Mouse (Mus musculus) E14TG2a.4 (cell line): ENCODE measurements at regions not wholly inside any gene's neighbourhood (a gene's known extent, or its start where the extent isn't known, plus 50 kb on each side); places are given as distances from the start of the nearest gene placed in this dataset.

Source experiments
- H3K27me3 ChIP-seq: 2 replicates; pipeline ENCODE4 v1.6.1; 2014; ENCODE audit warnings: low read length, control low read depth; ENCODE audit not compliant: insufficient read depth
- H3K36me3 ChIP-seq: 2 replicates; pipeline ENCODE4 v1.6.1; 2014; ENCODE audit warnings: low read length, control low read depth; ENCODE audit not compliant: insufficient read depth
- H3K4me1 ChIP-seq: replicated peaks from 2 replicates; pipeline ENCODE4 v1.6.1; 2014; ENCODE audit warnings: low read depth, low read length, control low read depth
- H3K4me3 ChIP-seq: replicated peaks from 2 replicates; pipeline ENCODE4 v1.5.1; 2014; ENCODE audit warnings: mild to moderate bottlenecking, low read length
- H3K9me3 ChIP-seq: 2 replicates; pipeline ENCODE4 v1.6.1; 2014; ENCODE audit warnings: low read length, control low read depth
- CTCF ChIP-seq: conservative IDR thresholded peaks from 2 replicates; pipeline ENCODE4 v1.5.1; 2014; ENCODE audit warnings: low read length
- NANOG ChIP-seq: IDR thresholded peaks from 2 replicates; pipeline ENCODE4 v1.6.1; 2014; ENCODE audit warnings: borderline replicate concordance, low read length, mixed read lengths
- POU5F1 ChIP-seq: IDR thresholded peaks from 2 replicates; pipeline ENCODE4 v1.6.1; 2014; ENCODE audit warnings: low read length, borderline replicate concordance

DNA sequence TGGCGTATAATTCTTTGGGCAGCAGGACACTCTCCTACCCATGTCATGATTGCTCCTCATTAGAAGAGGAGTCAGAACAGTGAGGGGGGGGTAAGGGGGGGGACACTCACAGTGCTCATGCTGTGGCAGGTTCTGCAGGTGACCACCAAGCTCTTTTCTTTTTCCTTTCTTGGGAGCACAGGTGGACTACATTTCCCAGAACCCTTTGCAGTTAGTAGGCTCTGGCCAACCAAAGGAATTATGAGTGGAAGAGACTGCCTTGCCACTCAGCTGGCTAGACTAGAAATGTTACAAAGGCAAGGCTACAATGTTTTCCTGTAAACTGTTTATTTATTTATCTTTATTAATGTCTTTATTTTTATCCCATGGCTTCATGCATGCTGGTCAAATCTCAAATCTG is 53.6 kb upstream of the Ifnlr1 start:
- Histone ChIP-seq H3K27me3 (peaks cover 32% of the 10 kb centered on the region), H3K4me1 (peaks cover 30% of the 10 kb centered on the region), H3K36me3 (no peaks in the 10 kb centered on the region), H3K9me3 (no peaks in the 10 kb centered on the region), H3K4me3 (no peak overlapping the region)
- TF ChIP-seq NANOG (no peak), CTCF (no peak), POU5F1 (no peak)

DNA sequence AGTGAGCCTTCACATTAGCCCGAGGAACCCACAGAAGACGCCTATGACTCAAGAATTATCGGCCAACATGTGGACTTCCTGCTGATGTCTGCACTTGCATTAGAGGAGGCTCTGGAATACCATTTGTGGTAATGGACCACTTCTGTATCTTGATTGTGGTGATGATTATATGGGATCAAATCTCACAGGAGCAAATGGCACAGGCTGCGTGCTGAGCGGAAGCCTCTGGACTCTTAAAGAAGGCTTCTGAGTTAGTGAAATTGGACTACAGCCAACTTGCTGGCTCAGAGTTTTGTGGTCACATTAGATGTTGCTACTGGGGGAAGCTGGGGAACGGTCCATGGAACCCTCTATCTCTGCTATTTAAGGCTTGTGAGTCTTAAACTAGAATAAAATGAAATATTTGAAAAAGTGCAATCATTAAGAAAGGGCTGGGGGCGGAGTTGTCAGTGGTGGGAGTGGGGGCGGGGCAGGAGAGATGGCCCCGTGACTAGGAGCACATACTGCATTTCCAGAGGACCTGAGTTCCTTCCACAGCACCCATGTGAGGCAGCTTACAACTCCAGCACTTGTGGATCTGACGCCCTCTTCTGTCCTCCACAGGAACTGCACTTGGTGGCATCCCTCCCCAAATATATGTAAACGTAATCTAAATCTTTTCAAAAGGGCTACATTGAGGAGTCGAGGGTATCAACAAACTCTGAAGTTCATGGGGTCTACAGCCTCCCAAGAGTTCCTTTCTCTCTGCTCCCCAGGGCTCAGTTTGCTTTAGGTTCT is 56.1 kb upstream of the Ifnlr1 start:
- peaks cover 48% of the 10 kb centered on the region for H3K27me3 ChIP-seq
- no peaks in the 10 kb centered on the region for H3K36me3 ChIP-seq
- TF ChIP-seq POU5F1 = no peak
- TF ChIP-seq CTCF = peak; percentile 46
- no peak for TF ChIP-seq NANOG
- H3K4me1 ChIP-seq = peaks cover 34% of the 10 kb centered on the region
- H3K4me3 ChIP-seq = no peak overlapping the region
- H3K9me3 ChIP-seq = no peaks in the 10 kb centered on the region

DNA sequence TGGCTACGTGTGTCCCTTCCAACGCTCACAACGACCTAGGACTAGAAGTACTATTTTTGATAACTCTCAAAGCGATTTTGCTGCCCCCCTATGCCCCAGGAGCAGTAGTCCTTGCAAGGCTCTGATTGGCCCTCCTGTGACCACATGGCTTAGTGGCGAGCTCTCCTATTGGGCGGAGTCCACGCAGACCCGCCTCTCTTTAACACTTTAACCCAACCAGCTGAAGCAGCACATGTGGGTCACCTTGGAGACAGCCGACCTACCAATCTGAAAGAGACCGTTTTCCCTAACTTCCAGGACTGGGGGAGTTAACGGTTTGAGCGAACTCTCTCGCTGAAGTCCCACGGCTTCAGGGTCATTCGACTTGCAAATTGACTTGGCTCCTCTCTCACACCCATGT is 53.0 kb upstream of the Grhl3 start:
- H3K9me3 ChIP-seq = no peaks in the 10 kb centered on the region
- peaks cover 40% of the 10 kb centered on the region for H3K4me1 ChIP-seq
- H3K27me3 ChIP-seq = peaks cover 61% of the 10 kb centered on the region
- no peaks in the 10 kb centered on the region for H3K36me3 ChIP-seq
- TF ChIP-seq NANOG = no peak
- TF ChIP-seq POU5F1 = no peak
- no peak for TF ChIP-seq CTCF
- H3K4me3 ChIP-seq = no peak overlapping the region

DNA sequence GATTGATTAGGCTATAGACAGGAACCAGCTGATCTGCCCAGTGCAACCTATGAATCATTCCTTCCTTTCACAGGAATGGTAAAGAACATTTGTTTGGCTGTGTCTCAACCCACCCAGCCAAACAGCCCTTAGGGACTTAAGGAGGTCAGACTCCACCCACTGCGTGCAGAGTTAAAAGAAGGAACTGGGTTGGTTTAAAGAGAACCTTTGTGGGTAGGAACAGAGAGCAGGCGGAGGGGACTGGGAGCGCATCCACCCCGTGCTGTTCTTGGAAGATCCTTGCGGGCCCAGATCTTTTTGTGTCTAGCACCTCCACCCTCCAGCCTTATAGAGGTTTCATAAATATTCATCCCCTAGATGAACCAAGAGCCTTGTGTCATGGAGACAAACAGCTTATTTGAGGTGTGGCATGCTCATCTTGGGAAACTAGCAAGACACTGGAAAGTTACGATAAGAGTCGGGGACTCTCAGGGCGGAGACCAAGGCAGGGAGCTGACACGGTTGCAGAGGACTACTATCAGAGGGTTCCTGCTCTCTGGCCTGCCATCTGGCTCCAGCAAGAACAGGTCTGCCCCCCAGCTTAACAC is 49.8 kb upstream of the Grhl3 start:
- TF ChIP-seq NANOG (no peak), POU5F1 (no peak), CTCF (no peak)
- Histone ChIP-seq H3K4me3 (no peak overlapping the region), H3K36me3 (no peaks in the 10 kb centered on the region), H3K4me1 (peaks cover 47% of the 10 kb centered on the region), H3K9me3 (peaks cover 7% of the 10 kb centered on the region), H3K27me3 (peaks cover 52% of the 10 kb centered on the region)
